ENCODE assay signal across 12 mouse cellular contexts in the genomic region with DNA sequence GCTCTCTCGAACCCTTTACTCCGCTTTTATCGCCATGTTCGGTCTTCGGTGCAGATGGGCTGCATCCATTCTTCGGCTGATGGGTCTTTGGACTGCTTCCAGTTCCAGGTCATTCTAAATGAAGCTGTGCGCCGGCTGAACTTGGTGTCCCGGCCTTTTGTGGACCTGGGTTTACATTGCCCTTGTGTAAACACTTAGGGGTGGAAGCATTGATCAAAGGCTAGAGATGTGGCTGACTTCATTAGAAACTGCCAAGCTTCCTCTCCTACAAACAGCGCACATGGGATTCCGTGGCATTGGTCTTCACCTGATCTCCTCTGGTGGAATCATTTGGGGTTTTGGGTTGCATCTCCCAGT. TPM values are rescaled to one million over a fixed set of nuclear protein-coding genes. Genes with fewer than 3 reads are reported as not detected.
DNase-seq lines count a peak whose midpoint lies in the region; ATAC-seq and TF ChIP-seq lines count a peak whose summit lies in the region.
"Had no signal": no experiment of that assay in that cellular context is flagged by ENCODE, and none has a peak within 500 bp of the region (broad histone marks: within the 10 kb centered on the region; RNA-seq: fewer than 3 reads in every experiment).

No protein-coding gene starts in this region.

- H3K36me3 ChIP-seq in kidney, embryonic 14.5 days (ENCODE audit: control insufficient read depth, insufficient read depth, low read length) = no peaks in the 10 kb centered on the region
- no peaks in the 10 kb centered on the region for H3K36me3 ChIP-seq in neural tube, embryonic 12.5 days
- H3K36me3 ChIP-seq in liver, embryonic 12.5 days = no peaks in the 10 kb centered on the region
- no peaks in the 10 kb centered on the region for H3K36me3 ChIP-seq in stomach, postnatal 0 days (ENCODE audit: control insufficient read depth, insufficient read depth, low read length)
- H3K36me3 ChIP-seq: heart, embryonic 12.5 days had no signal

- H3K4me2 ChIP-seq in kidney, embryonic 14.5 days (replicated peaks; ENCODE audit: low read depth, low read length) = peak overlapping the region; percentile 34
- H3K4me2 ChIP-seq in neural tube, embryonic 12.5 days (replicated peaks) = peak overlapping the region; percentile 39
- H3K4me2 ChIP-seq in liver, embryonic 12.5 days = peak overlapping the region; percentile 41
- H3K4me2 ChIP-seq in stomach, postnatal 0 days (replicated peaks; ENCODE audit: low read depth) = peak overlapping the region; percentile 59

- no peak for TF ChIP-seq EP300 in stomach, postnatal 0 days (optimal IDR thresholded peaks at IDR 0.05)

- no peaks in the 10 kb centered on the region for H3K9me3 ChIP-seq in kidney, embryonic 14.5 days (ENCODE audit: control insufficient read depth, low read length)
- no peaks in the 10 kb centered on the region for H3K9me3 ChIP-seq in neural tube, embryonic 12.5 days
- no peaks in the 10 kb centered on the region for H3K9me3 ChIP-seq in liver, embryonic 12.5 days (replicated peaks)
- H3K9me3 ChIP-seq in stomach, postnatal 0 days (ENCODE audit: control insufficient read depth, low read length) = no peaks in the 10 kb centered on the region
- H3K9me3 ChIP-seq: heart, embryonic 12.5 days had no signal

- 0 out of 2 replicates have a peak overlapping the region, but pooled peaks have one; percentile 34 for H3K9ac ChIP-seq in kidney, embryonic 14.5 days (ENCODE audit: low read depth, low read length)
- no peak overlapping the region for H3K9ac ChIP-seq in neural tube, embryonic 12.5 days
- H3K9ac ChIP-seq in liver, embryonic 12.5 days = no peak overlapping the region
- H3K9ac ChIP-seq in stomach, postnatal 0 days (ENCODE audit: low read length) = no peak overlapping the region; the same call in 1 of the 2 replicates
- H3K9ac ChIP-seq: heart, embryonic 12.5 days had no signal

- 44% methylated on average over 11 of the region's 11 CpGs for WGBS in kidney, embryonic 14.5 days
- WGBS in neural tube, embryonic 12.5 days = 44% methylated on average over 11 of the region's 11 CpGs
- WGBS in liver, embryonic 12.5 days (ENCODE audit: insufficient replicate concordance) = 64% methylated on average over 11 of the region's 11 CpGs
- 21% methylated on average over 11 of the region's 11 CpGs for WGBS in stomach, postnatal 0 days

- no peaks in the 10 kb centered on the region for H3K27me3 ChIP-seq in kidney, embryonic 14.5 days (ENCODE audit: control insufficient read depth, insufficient read depth, low read length)
- H3K27me3 ChIP-seq in neural tube, embryonic 12.5 days (replicated peaks) = peaks cover 6% of the 10 kb centered on the region
- peaks cover 13% of the 10 kb centered on the region for H3K27me3 ChIP-seq in liver, embryonic 12.5 days (replicated peaks)
- H3K27me3 ChIP-seq in stomach, postnatal 0 days (ENCODE audit: control insufficient read depth, insufficient read depth, low read length) = no peaks in the 10 kb centered on the region

- no peak overlapping the region for H3K27ac ChIP-seq in kidney, embryonic 14.5 days (ENCODE audit: low read depth, low read length)
- no peak overlapping the region for H3K27ac ChIP-seq in neural tube, embryonic 12.5 days
- H3K27ac ChIP-seq in liver, embryonic 12.5 days = no peak overlapping the region
- no peak overlapping the region for H3K27ac ChIP-seq in stomach, postnatal 0 days (replicated peaks)

- H3K4me3 ChIP-seq in kidney, embryonic 14.5 days (ENCODE audit: low read length) = no peak overlapping the region
- H3K4me3 ChIP-seq in neural tube, embryonic 12.5 days = no peak overlapping the region
- no peak overlapping the region for H3K4me3 ChIP-seq in liver, embryonic 12.5 days
- peak overlapping the region; percentile 28 for H3K4me3 ChIP-seq in stomach, postnatal 0 days (ENCODE audit: low read depth, low read length)
- H3K4me3 ChIP-seq: heart, embryonic 12.5 days had no signal

- H3K4me1 ChIP-seq in kidney, embryonic 14.5 days (ENCODE audit: control insufficient read depth, insufficient read depth, low read length) = 0 out of 2 replicates have a peak, but pooled peaks cover 3% of the 10 kb centered on the region
- H3K4me1 ChIP-seq in neural tube, embryonic 12.5 days = peaks cover 4% of the 10 kb centered on the region; the same call in 1 of the 2 replicates
- 0 out of 2 replicates have a peak, but pooled peaks cover under 1% of the 10 kb centered on the region for H3K4me1 ChIP-seq in liver, embryonic 12.5 days
- H3K4me1 ChIP-seq in stomach, postnatal 0 days (replicated peaks; ENCODE audit: control insufficient read depth, insufficient read depth) = no peaks in the 10 kb centered on the region
- H3K4me1 ChIP-seq: heart, embryonic 12.5 days had no signal

- DNase-seq in kidney, adult 18-20 months = no peak
- no peak for DNase-seq in neural tube, embryonic 10.5 days (ENCODE audit: extremely low spot score, low spot score)
- peak; percentile 39 for DNase-seq in stomach, postnatal 0 days (ENCODE audit: low spot score)
- no peak for DNase-seq in adrenal gland, postnatal 25 days
- no peak for DNase-seq in adrenal gland, postnatal 36 days
- DNase-seq: kidney, postnatal 25 days; right cerebral cortex, postnatal 14 days had no signal

- no peak for TF ChIP-seq CTCF in stomach, postnatal 0 days (IDR thresholded peaks at IDR 0.05; ENCODE audit: low read depth)

- ATAC-seq in kidney, embryonic 14.5 days (ENCODE audit: low FRiP score, low TSS enrichment) = no peak
- no peak for ATAC-seq in neural tube, embryonic 12.5 days (ENCODE audit: low FRiP score, low read depth)
- no peak for ATAC-seq in liver, embryonic 12.5 days
- peak; percentile 38 for ATAC-seq in stomach, postnatal 0 days (ENCODE audit: low FRiP score, low TSS enrichment)

RNA-seq across cellular contexts. Expression of gene Myo1h, which starts 20.7 kb away (rescaled TPM):
- 1.8 and 2.7 TPM in 2 replicates for polyA plus RNA-seq in kidney, embryonic 14.5 days (2014; fragmentation: Nextera tagmentation; extraction: Ambion mirVana)
- 0.75 and 0.91 TPM in 2 replicates for polyA plus RNA-seq in neural tube, embryonic 12.5 days (2016; fragmentation: Nextera tagmentation; extraction: Ambion mirVana)
- 0.38 and 0.56 TPM in 2 replicates for polyA plus RNA-seq in liver, embryonic 12.5 days (2016; fragmentation: Nextera tagmentation; extraction: Ambion mirVana)
- polyA plus RNA-seq in stomach, postnatal 0 days (2015; fragmentation: Nextera tagmentation; extraction: Ambion mirVana) = 3.0 and 3.8 TPM in 2 replicates
- total RNA-seq in adrenal gland, postnatal 25 days (2021) = 0.21 and 0.62 TPM in 2 replicates
- total RNA-seq in adrenal gland, postnatal 36 days (2021) = under 1 TPM in 1 of 2 experiments, not detected in 1; 0.26 TPM

RNA-seq across cellular contexts. Expression of gene Foxn4, which starts 36.1 kb away (rescaled TPM):
- polyA plus RNA-seq in kidney, embryonic 14.5 days (2014; fragmentation: Nextera tagmentation; extraction: Ambion mirVana) = 0.11 TPM in 1 of 2 replicates, not detected in the other
- polyA plus RNA-seq in neural tube, embryonic 12.5 days (2016; fragmentation: Nextera tagmentation; extraction: Ambion mirVana) = 0.62 and 1.2 TPM in 2 replicates
- polyA plus RNA-seq in liver, embryonic 12.5 days (2016; fragmentation: Nextera tagmentation; extraction: Ambion mirVana) = not detected in 2 replicates
- not detected in 2 replicates for polyA plus RNA-seq in stomach, postnatal 0 days (2015; fragmentation: Nextera tagmentation; extraction: Ambion mirVana)
- not detected in 2 replicates for total RNA-seq in adrenal gland, postnatal 25 days (2021)
- not detected for total RNA-seq in adrenal gland, postnatal 36 days (2021)
- total RNA-seq: neutrophil, adult 5-6 weeks had no signal
- polyA plus RNA-seq: heart, embryonic 12.5 days had no signal
